Mouse (Mus musculus): ENCODE data around the gene 1600015I10Rik.

DNA sequence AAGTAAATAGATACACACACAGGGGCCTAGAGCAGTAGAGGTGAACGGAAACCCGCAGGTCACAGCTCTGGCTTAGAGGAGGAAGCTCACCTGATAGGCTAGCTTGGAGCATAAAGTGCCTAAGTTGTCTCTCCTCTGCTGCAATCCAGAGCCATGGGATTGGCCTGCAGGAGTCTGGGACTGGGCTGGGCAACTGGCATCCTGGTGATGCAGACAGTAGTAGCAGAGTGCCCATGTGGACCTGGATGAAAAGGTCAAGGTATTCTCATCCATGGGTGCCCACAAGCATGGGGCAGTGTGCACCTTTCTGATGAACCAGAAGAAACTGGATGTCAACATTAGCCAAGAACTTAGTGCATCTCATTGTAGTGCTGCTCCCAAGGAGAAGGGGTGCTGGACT lies 16.1 kb upstream of the 1600015I10Rik start:
- no peak for TF ChIP-seq CTCF (IDR thresholded peaks at IDR 0.05; ENCODE audit: extremely low read depth, insufficient read length, insufficient replicate concordance, low read depth, low read length)
- TF ChIP-seq POLR2A (IDR thresholded peaks at IDR 0.05; ENCODE audit: low read depth, low read length): no peak

All from small intestine, adult 2 months (tissue).